Comparison of ENCODE assay signal across 20 mouse cellular contexts in genomic region chr1:42474197-42474596, GRCm38 (mm10).
DNase-seq lines count a peak whose midpoint lies in the region; ATAC-seq and TF ChIP-seq lines count a peak whose summit lies in the region.
"Had no signal": no experiment of that assay in that cellular context is flagged by ENCODE, and none has a peak within 500 bp of the region (broad histone marks: within the 10 kb centered on the region; RNA-seq: fewer than 3 reads in every experiment).

No protein-coding gene starts in this region.

- H3K4me3 ChIP-seq in forebrain, embryonic 14.5 days (ENCODE audit: low read depth, low read length) = no peak overlapping the region
- H3K4me3 ChIP-seq in forebrain, embryonic 11.5 days (ENCODE audit: low read depth, low read length) = no peak overlapping the region
- H3K4me3 ChIP-seq: embryonic facial prominence, embryonic 10.5 days; heart, embryonic 10.5 days; hindbrain, embryonic 12.5 days had no signal

- H3K4me1 ChIP-seq in forebrain, embryonic 14.5 days (ENCODE audit: control insufficient read depth, insufficient read depth, low read length) = peaks cover 12% of the 10 kb centered on the region
- H3K4me1 ChIP-seq in forebrain, embryonic 11.5 days (replicated peaks; ENCODE audit: control insufficient read depth, insufficient read depth, low read length) = 0 out of 2 replicates have a peak, but pooled peaks cover 3% of the 10 kb centered on the region
- H3K4me1 ChIP-seq: embryonic facial prominence, embryonic 10.5 days; heart, embryonic 10.5 days had no signal

- no peak overlapping the region for H3K27ac ChIP-seq in forebrain, embryonic 14.5 days (ENCODE audit: low read depth, low read length)
- no peak overlapping the region for H3K27ac ChIP-seq in forebrain, embryonic 11.5 days (ENCODE audit: low read depth, low read length)
- H3K27ac ChIP-seq: embryonic facial prominence, embryonic 10.5 days; heart, embryonic 10.5 days; hindbrain, postnatal 0 days had no signal

- no peak overlapping the region for H3K9ac ChIP-seq in forebrain, embryonic 14.5 days (ENCODE audit: low read length)
- no peak overlapping the region for H3K9ac ChIP-seq in forebrain, embryonic 11.5 days (ENCODE audit: low read length)
- H3K9ac ChIP-seq: hindbrain, embryonic 12.5 days had no signal

- no peak for TF ChIP-seq POLR2A in brain, embryonic 14.5 days (IDR thresholded peaks at IDR 0.05; ENCODE audit: borderline replicate concordance, extremely low read depth, insufficient read depth, insufficient read length, poor library complexity, severe bottlenecking)

- WGBS in forebrain, embryonic 14.5 days = 55% methylated on average over 8 of the region's 8 CpGs
- WGBS in forebrain, embryonic 11.5 days = 75% methylated on average over 8 of the region's 8 CpGs

- peak; percentile 71 for DNase-seq in forebrain, embryonic 14.5 days (ENCODE audit: low spot score)
- DNase-seq in forebrain, embryonic 11.5 days (ENCODE audit: low spot score) = no peak
- peak; percentile 75 for DNase-seq in brain, embryonic 14.5 days (ENCODE audit: low read depth)
- DNase-seq in layer of hippocampus, adult 11-12 months (ENCODE audit: low spot score) = peak; percentile 36
- DNase-seq in layer of hippocampus, adult 9-11 months = peak; percentile 21
- DNase-seq in thymus, postnatal 36 days = no peak
- DNase-seq in kidney, adult 9 months = no peak
- DNase-seq in embryo, embryonic 10.5 days (ENCODE audit: low spot score) = no peak
- DNase-seq: adrenal gland, postnatal 10 days; cerebellum, adult 11-12 months; cerebellum, adult 9-10 months; cerebellum, postnatal 25 days; gastrocnemius, postnatal 10 days; heart, adult 18-20 months; heart, postnatal 10 days; heart, postnatal 4 days had no signal

- no peaks in the 10 kb centered on the region for H3K27me3 ChIP-seq in forebrain, embryonic 14.5 days (replicated peaks; ENCODE audit: control insufficient read depth, insufficient read depth, low read length)
- H3K27me3 ChIP-seq in forebrain, embryonic 11.5 days (ENCODE audit: control insufficient read depth, insufficient read depth, low read length) = no peaks in the 10 kb centered on the region
- H3K27me3 ChIP-seq: hindbrain, embryonic 12.5 days had no signal

- H3K36me3 ChIP-seq in forebrain, embryonic 14.5 days (ENCODE audit: control insufficient read depth, insufficient read depth, low read length) = no peaks in the 10 kb centered on the region
- H3K36me3 ChIP-seq in forebrain, embryonic 11.5 days (ENCODE audit: control insufficient read depth, insufficient read depth, low read length) = no peaks in the 10 kb centered on the region
- H3K36me3 ChIP-seq: embryonic facial prominence, embryonic 10.5 days; heart, embryonic 10.5 days; hindbrain, embryonic 12.5 days had no signal

- peak; percentile 65; the same call in 1 of the 2 replicates for ATAC-seq in forebrain, embryonic 14.5 days
- no peak for ATAC-seq in forebrain, embryonic 11.5 days (replicated peaks; ENCODE audit: low FRiP score)
- ATAC-seq: hindbrain, postnatal 0 days had no signal

- no peak for TF ChIP-seq CTCF in brain, embryonic 14.5 days (IDR thresholded peaks at IDR 0.05; ENCODE audit: borderline replicate concordance, extremely low read depth, insufficient read depth, insufficient read length)

- H3K9me3 ChIP-seq in forebrain, embryonic 14.5 days (replicated peaks; ENCODE audit: control insufficient read depth, low read length) = no peaks in the 10 kb centered on the region
- H3K9me3 ChIP-seq in forebrain, embryonic 11.5 days (ENCODE audit: control insufficient read depth, low read length) = no peaks in the 10 kb centered on the region
- H3K9me3 ChIP-seq: embryonic facial prominence, embryonic 10.5 days; heart, embryonic 10.5 days; hindbrain, embryonic 12.5 days had no signal

- no peak overlapping the region for H3K4me2 ChIP-seq in forebrain, embryonic 14.5 days (ENCODE audit: low read length)
- no peak overlapping the region for H3K4me2 ChIP-seq in forebrain, embryonic 11.5 days (ENCODE audit: low read depth, low read length, severe bottlenecking)
- H3K4me2 ChIP-seq: hindbrain, embryonic 12.5 days had no signal

Comparison
In these comparisons a context has a peak if more than half of its experiments do, and no peak if none do; other contexts are left out.
1. DNase-seq: peak in forebrain, embryonic 14.5 days (single experiment), brain, embryonic 14.5 days (single experiment), layer of hippocampus, adult 11-12 months (single experiment) and layer of hippocampus, adult 9-11 months (single experiment); none in forebrain, embryonic 11.5 days (single experiment), thymus, postnatal 36 days (0 of 2), kidney, adult 9 months (single experiment) and embryo, embryonic 10.5 days (single experiment).